ENCODE assay signal across 12 mouse cellular contexts in the genomic region with DNA sequence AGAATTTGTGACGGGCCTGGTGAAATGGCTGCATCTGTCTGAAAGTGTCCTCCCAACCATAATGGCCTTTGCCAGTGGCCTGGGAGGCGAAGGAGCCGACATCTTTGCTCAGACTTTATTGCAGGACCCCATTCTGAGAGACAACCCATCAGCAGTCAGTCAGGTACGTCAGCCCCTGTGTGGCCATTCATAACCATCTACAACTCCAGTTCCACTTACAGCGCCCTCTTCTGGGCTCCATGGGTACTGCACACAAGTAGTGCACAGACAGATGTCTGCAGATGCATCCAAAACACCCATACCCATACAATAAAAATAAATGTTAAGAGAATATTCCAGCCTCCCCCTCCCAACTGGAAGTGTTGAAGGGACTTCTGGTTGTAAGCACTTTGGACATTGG. TPM values are rescaled to one million over a fixed set of nuclear protein-coding genes. Genes with fewer than 3 reads are reported as not detected.
DNase-seq lines count a peak whose midpoint lies in the region; ATAC-seq and TF ChIP-seq lines count a peak whose summit lies in the region.
"Had no signal": no experiment of that assay in that cellular context is flagged by ENCODE, and none has a peak within 500 bp of the region (broad histone marks: within the 10 kb centered on the region; RNA-seq: fewer than 3 reads in every experiment).

No protein-coding gene starts in this region.

- no peak for TF ChIP-seq RAD21 in MEL (IDR thresholded peaks at IDR 0.05; ENCODE audit: low read depth, low read length)

- no peak for TF ChIP-seq POLR2A in MEL (IDR thresholded peaks at IDR 0.05; ENCODE audit: control insufficient read depth in 1 of 2, insufficient read depth in 1 of 2, low read depth in 1 of 2, low read length in 2 of 2, poor library complexity in 1 of 2)
- no peak for TF ChIP-seq POLR2A in spleen, adult 2 months (IDR thresholded peaks at IDR 0.05; ENCODE audit: low read depth, low read length)

- H3K4me3 ChIP-seq in kidney, embryonic 14.5 days (ENCODE audit: low read length), result no peak overlapping the region
- H3K4me3 ChIP-seq in MEL (ENCODE audit: control insufficient read depth in 1 of 2, insufficient read depth in 1 of 2, low read depth in 2 of 2, low read length in 2 of 2), result no peak overlapping the region
- H3K4me3 ChIP-seq in spleen, adult 2 months (ENCODE audit: extremely low read depth, insufficient read depth, insufficient read length), result no peak overlapping the region
- H3K4me3 ChIP-seq: lung, embryonic 15.5 days; neural tube, embryonic 13.5 days had no signal

- H3K27me3 ChIP-seq in kidney, embryonic 14.5 days (ENCODE audit: control insufficient read depth, insufficient read depth, low read length), result no peaks in the 10 kb centered on the region
- no peaks in the 10 kb centered on the region for H3K27me3 ChIP-seq in MEL (ENCODE audit: control insufficient read depth in 1 of 2, insufficient read depth in 2 of 2, low read length in 2 of 2)
- no peaks in the 10 kb centered on the region for H3K27me3 ChIP-seq in spleen, adult 2 months (ENCODE audit: control insufficient read depth, insufficient read depth, low read length)
- H3K27me3 ChIP-seq: lung, embryonic 15.5 days; neural tube, embryonic 13.5 days had no signal

- no peak overlapping the region for H3K27ac ChIP-seq in kidney, embryonic 14.5 days (ENCODE audit: low read depth, low read length)
- H3K27ac ChIP-seq in MEL (ENCODE audit: control insufficient read depth, low read depth, low read length), result no peak overlapping the region
- no peak overlapping the region for H3K27ac ChIP-seq in spleen, adult 2 months (ENCODE audit: insufficient read depth, low read length)
- H3K27ac ChIP-seq: lung, embryonic 15.5 days; neural tube, embryonic 13.5 days had no signal

- no peak overlapping the region for H3K9ac ChIP-seq in kidney, embryonic 14.5 days (ENCODE audit: low read depth, low read length)
- no peak overlapping the region for H3K9ac ChIP-seq in MEL (ENCODE audit: control insufficient read depth, low read depth, low read length, poor library complexity, severe bottlenecking)
- H3K9ac ChIP-seq: lung, embryonic 15.5 days; neural tube, embryonic 13.5 days had no signal

- TF ChIP-seq CTCF in MEL (IDR thresholded peaks at IDR 0.05 in 2 of 3, conservative IDR thresholded peaks at IDR 0.05 in 1 of 3; ENCODE audit: control insufficient read depth in 1 of 3, insufficient read depth in 1 of 3, low read depth in 2 of 3, low read length in 3 of 3, poor library complexity in 1 of 3, severe bottlenecking in 1 of 3), result peak; percentile 59 to 73 (median 61)
- TF ChIP-seq CTCF in spleen, adult 2 months (IDR thresholded peaks at IDR 0.05; ENCODE audit: extremely low read depth, insufficient read depth, insufficient read length, insufficient replicate concordance), result peak; percentile 18; the same call in 1 of the 2 replicates

- H3K9me3 ChIP-seq in kidney, embryonic 14.5 days (ENCODE audit: control insufficient read depth, low read length), result no peaks in the 10 kb centered on the region
- H3K9me3 ChIP-seq in MEL (replicated peaks; ENCODE audit: insufficient read depth, low read length), result no peaks in the 10 kb centered on the region
- H3K9me3 ChIP-seq: lung, embryonic 15.5 days; neural tube, embryonic 13.5 days had no signal

- ATAC-seq in kidney, embryonic 14.5 days (ENCODE audit: low FRiP score, low TSS enrichment), result no peak

- TF ChIP-seq EP300 in MEL (IDR thresholded peaks at IDR 0.05; ENCODE audit: low read depth in 1 of 2, low read length in 2 of 2), result no peak

- peak; percentile 37 for DNase-seq in kidney, postnatal 10 days
- DNase-seq in CD4-positive helper T cell, adult 2 months (ENCODE audit: low read depth, low spot score), result peak; percentile 39
- DNase-seq in MEL (ENCODE audit: low read depth, low spot score), result peak; percentile 34
- no peak for DNase-seq in spleen, adult 2 months (ENCODE audit: low read depth in 1 of 2, low spot score in 2 of 2)
- no peak for DNase-seq in layer of hippocampus, adult 11-12 months (ENCODE audit: low spot score)
- DNase-seq in cerebellum, postnatal 25 days, result no peak
- DNase-seq: adrenal gland, postnatal 25 days had no signal

- no peak overlapping the region for H3K4me2 ChIP-seq in kidney, embryonic 14.5 days (replicated peaks; ENCODE audit: low read depth, low read length)
- H3K4me2 ChIP-seq: lung, embryonic 15.5 days; neural tube, embryonic 13.5 days had no signal

- H3K36me3 ChIP-seq in kidney, embryonic 14.5 days (ENCODE audit: control insufficient read depth, insufficient read depth, low read length), result no peaks in the 10 kb centered on the region
- H3K36me3 ChIP-seq in MEL (ENCODE audit: control insufficient read depth in 1 of 2, insufficient read depth in 2 of 2, low read length in 2 of 2), result peaks cover 0 to 3% of the 10 kb centered on the region in 2 experiments; a peak in 2 of 4 replicates
- H3K36me3 ChIP-seq in spleen, adult 2 months (ENCODE audit: control insufficient read depth, insufficient read depth, low read length), result peaks cover 30% of the 10 kb centered on the region
- H3K36me3 ChIP-seq: lung, embryonic 15.5 days; neural tube, embryonic 13.5 days had no signal

- H3K79me2 ChIP-seq in MEL (ENCODE audit: control insufficient read depth, insufficient read depth, low read length, poor library complexity), result no peaks in the 10 kb centered on the region

- WGBS in kidney, embryonic 14.5 days, result 77% methylated on average over 5 of the region's 5 CpGs
- WGBS in spleen, adult 2 months, result 89% methylated on average over 5 of the region's 5 CpGs

- 0 out of 2 replicates have a peak, but pooled peaks cover 3% of the 10 kb centered on the region for H3K4me1 ChIP-seq in kidney, embryonic 14.5 days (ENCODE audit: control insufficient read depth, insufficient read depth, low read length)
- no peaks in the 10 kb centered on the region for H3K4me1 ChIP-seq in MEL (ENCODE audit: control insufficient read depth in 1 of 2, insufficient read depth in 2 of 2, low read length in 2 of 2)
- no peaks in the 10 kb centered on the region for H3K4me1 ChIP-seq in spleen, adult 2 months (ENCODE audit: control insufficient read depth, insufficient read depth, insufficient read length)
- H3K4me1 ChIP-seq: lung, embryonic 15.5 days; neural tube, embryonic 13.5 days had no signal

TF ChIP-seq in MEL, 35 proteins besides CTCF, POLR2A, EP300 and RAD21:
- TF ChIP-seq SMC3 (IDR thresholded peaks at IDR 0.05; ENCODE audit: low read depth, low read length), result peak; percentile 37
- no peak for TF ChIP-seq TAL1 (IDR thresholded peaks at IDR 0.05; ENCODE audit: low read length)
- no peak for TF ChIP-seq NELFE (IDR thresholded peaks at IDR 0.05; ENCODE audit: low read depth, low read length)

RNA-seq across cellular contexts. Expression of gene Tmco4, which starts 23.7 kb away (rescaled TPM):
- 3.5 and 4.7 TPM in 2 replicates for polyA plus RNA-seq in kidney, embryonic 14.5 days (2014; fragmentation: Nextera tagmentation; extraction: Ambion mirVana)
- total RNA-seq in MEL (2012; rRNA removed), result 22.0 and 24.7 TPM in 2 replicates
- 10 to 100 TPM in 1 of 2 experiments, not detected in 1; 16.5 TPM for polyA plus RNA-seq in MEL (2012; ENCODE audit: insufficient read depth in 1 of 2, insufficient read length in 2 of 2, low read depth in 1 of 2, low replicate concordance in 2 of 2, missing spikeins in 1 of 2)
- polyA plus RNA-seq in spleen, adult 2 months (2012; rRNA removed), result 18.4 and 21.8 TPM in 2 replicates

RNA-seq across cellular contexts. Expression of gene Rnf186, which starts 29.5 kb away (rescaled TPM):
- polyA plus RNA-seq in kidney, embryonic 14.5 days (2014; fragmentation: Nextera tagmentation; extraction: Ambion mirVana), result 4.3 and 5.8 TPM in 2 replicates
- total RNA-seq in MEL (2012; rRNA removed), result 0.19 TPM in 1 of 2 replicates, not detected in the other
- polyA plus RNA-seq in MEL (2012; ENCODE audit: insufficient read depth in 1 of 2, insufficient read length in 2 of 2, low read depth in 1 of 2, low replicate concordance in 2 of 2, missing spikeins in 1 of 2), result under 1 TPM in 1 of 2 experiments, not detected in 1; 0.61 TPM
- polyA plus RNA-seq in spleen, adult 2 months (2012; rRNA removed), result 0.06 and 0.07 TPM in 2 replicates
- total RNA-seq: adrenal gland, postnatal 25 days; layer of hippocampus, adult 18-20 months had no signal
- polyA plus RNA-seq: embryonic facial prominence, embryonic 11.5 days; neural tube, embryonic 13.5 days had no signal

Comparison
In these comparisons a context has a peak if more than half of its experiments do, and no peak if none do; other contexts are left out.
1. DNase-seq: peak in kidney, postnatal 10 days (single experiment), CD4-positive helper T cell, adult 2 months (single experiment) and MEL (single experiment); none in spleen, adult 2 months (0 of 2), layer of hippocampus, adult 11-12 months (single experiment) and cerebellum, postnatal 25 days (0 of 2).